Mouse (Mus musculus): Measurements from ENCODE around the gene Adk.

Gene Adk

DNA sequence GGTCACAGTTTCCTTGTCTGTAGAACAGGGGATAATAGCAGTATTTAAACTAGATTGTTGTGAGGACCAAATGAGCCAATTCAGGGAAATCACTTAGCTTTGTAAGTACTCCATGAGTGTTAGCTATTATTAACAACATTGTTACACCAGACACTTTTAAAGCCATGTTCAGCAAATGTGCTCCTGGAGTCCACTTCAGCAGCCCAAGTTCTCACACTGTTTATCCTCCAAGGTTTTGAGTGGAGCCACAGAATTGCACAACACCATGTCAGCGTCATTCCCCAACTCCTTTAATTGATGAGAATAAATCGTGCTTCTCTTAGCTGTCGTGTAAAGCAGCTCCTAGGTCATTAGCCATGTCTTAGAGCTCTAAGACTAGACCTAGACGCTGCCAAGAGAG, 437.8 kb downstream of the Adk start:
- DNase-seq, result no peak

All from thymus, adult 18-20 months (tissue).